Mouse (Mus musculus) frontal cortex, postnatal 10 days (tissue): ENCODE data around the gene Tmem72.

Experiments
- DNase-seq, 2 experiments: peaks; one replicate each; pipeline ENCODE4 v3.0.0; 2022; ENCODE audit warnings: low spot score in 2 of 2, mixed read lengths in 1 of 2

The Tmem72 gene

GRCm38 (mm10) chr6:116649811-116650210 is 66.9 kb downstream of the Tmem72 start:
- DNase-seq, result no peak

- no peak for DNase-seq
Observed at GRCm38 (mm10) chr6:116647763-116648162, 69.0 kb downstream of the Tmem72 start.

DNA sequence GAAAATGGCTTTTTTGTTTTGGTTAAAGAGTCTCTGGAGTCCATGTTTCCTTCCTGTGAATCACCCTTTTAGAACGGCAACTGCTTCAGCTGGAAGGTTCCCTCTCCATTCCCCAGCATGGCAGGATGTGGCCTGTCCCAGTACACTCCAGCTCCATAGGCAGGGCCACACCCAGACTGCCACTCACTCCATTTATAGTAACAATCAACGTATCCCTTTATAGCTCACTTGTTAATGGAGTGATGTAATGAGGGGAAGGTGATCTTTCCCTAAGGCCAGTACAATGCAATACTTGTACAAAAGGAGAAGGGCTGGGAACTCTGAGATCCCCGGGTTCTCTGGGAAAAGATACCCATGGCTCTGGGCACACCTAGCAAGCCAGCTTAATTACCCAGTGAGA is 72.4 kb downstream of the Tmem72 start:
- DNase-seq, result no peak

DNA sequence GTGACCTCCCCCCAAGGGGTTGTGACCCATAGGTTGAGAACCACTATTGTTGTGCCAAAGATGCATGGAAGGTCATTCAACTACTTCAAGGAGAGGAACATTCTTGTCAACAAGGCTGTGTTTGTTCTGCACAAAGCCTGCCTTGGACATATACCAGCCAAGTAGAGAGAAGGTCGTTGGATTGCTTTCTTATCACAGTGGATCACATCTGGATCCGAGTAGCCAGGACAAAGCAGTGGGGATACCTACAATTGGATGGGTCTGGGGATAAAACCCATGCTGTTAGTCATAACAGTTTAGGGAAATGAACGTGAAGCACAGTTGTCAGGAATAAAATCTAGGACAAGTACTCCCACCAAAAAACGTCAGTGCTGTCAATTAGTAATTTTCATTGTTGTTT is 72.8 kb downstream of the Tmem72 start:
- DNase-seq, result no peak

DNA sequence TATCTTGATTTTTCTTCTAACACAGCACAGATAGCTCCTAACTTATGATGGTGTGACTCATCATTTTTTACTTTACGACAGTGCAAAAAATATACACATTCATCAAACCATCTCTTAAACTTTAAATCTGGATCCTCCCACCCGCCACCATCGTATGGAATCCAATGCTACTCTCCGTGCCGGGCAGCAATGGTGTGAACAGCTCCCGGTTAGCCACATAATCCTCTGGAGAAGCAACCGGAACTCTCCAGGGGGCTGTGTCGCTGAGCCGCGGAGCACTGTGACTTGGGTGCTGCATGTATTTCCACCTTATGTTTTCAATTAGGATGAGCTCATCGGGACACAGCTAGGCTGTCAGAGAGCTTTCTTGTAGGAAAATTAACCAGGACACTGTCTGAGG is 73.8 kb downstream of the Tmem72 start:
- no peak for DNase-seq

DNA sequence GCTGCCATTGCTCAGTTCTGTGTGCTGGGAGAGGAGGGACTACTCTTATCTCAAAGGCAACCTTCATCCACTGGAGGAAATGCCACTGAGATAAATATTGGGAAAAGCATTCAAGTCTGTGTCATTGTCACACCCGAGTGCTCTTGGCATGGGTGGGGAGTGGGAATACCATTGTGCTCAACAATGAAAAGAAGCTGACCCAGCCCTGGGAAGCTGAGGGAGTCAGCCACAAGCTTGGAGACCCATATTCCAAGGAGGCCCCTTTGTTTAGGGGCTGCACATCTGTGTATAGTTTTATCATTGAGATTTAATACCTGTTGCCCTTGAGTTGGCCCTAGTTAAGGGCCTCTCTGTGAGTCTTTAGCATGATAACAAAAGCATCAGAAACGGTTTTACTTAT is 77.0 kb downstream of the Tmem72 start:
- DNase-seq, result no peak

DNA sequence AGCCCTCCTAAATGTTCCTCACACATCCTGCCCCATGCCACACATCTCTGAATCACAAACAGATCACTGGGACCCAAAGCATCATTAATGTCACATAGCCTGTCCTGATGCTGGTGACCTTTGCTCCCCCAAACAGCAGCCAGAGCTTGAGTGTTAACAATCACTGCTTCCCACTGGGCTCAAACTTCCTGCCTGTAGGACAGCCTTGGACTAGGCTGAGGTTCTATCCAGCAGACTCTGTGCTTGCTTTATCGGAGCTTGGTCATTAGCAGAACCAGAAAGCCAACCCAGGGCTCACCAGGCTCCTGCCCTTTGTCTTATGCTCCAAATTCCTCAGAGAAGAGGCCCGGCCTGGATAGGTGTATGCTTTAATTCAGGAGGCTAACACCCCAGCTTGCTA is 77.8 kb downstream of the Tmem72 start:
- DNase-seq, result no peak

DNA sequence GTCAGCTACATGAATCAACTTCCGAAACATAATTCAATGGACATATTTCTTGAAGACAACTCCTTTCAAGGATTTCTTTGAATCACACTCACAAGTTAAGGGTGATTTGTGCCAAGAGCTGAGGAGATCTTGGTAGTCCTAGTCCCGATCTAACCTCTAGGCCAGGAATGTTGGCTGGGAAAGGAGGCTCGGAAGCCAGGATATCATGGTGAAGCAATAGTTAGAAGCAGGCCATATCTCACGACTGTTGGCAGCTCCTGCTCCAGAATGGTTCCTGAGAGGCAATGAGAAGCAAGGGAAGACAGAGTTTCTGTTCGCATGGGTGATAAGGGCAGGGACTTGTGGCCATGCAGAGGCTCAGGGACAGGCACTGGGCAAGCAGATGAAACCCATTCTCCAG is 79.2 kb downstream of the Tmem72 start:
- DNase-seq, result no peak

DNA sequence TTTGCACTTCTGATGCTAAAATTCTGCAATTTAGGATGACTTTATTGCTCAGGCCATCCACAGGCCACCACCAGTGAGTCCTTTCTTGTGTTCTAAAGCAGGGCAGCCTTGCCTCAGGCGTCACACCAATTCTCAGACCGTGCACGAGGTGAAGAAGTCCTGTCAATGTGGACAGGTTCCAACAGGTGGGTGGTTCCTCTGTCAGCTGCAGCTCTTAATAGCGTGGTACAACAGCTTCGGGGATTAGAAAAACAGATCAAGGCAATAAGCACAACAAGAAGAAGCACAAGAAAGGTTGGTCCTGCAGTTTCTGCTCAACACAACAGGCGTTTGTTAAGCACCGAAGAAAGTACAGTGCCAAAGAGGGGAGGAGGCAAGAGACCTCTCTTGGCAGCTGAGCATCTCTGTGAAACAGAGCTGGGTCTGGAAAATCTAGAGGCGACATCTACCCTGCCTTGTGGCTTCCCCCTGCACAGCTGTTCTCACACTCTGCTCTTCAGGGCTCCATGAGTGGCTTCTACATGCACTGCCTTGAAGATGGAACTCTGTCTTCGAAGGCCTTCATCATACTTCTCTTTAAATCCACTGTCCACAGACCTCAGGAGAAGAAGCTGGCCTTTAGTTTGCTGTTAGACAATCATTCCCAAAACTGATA is 80.0 kb downstream of the Tmem72 start:
- DNase-seq, result no peak

DNA sequence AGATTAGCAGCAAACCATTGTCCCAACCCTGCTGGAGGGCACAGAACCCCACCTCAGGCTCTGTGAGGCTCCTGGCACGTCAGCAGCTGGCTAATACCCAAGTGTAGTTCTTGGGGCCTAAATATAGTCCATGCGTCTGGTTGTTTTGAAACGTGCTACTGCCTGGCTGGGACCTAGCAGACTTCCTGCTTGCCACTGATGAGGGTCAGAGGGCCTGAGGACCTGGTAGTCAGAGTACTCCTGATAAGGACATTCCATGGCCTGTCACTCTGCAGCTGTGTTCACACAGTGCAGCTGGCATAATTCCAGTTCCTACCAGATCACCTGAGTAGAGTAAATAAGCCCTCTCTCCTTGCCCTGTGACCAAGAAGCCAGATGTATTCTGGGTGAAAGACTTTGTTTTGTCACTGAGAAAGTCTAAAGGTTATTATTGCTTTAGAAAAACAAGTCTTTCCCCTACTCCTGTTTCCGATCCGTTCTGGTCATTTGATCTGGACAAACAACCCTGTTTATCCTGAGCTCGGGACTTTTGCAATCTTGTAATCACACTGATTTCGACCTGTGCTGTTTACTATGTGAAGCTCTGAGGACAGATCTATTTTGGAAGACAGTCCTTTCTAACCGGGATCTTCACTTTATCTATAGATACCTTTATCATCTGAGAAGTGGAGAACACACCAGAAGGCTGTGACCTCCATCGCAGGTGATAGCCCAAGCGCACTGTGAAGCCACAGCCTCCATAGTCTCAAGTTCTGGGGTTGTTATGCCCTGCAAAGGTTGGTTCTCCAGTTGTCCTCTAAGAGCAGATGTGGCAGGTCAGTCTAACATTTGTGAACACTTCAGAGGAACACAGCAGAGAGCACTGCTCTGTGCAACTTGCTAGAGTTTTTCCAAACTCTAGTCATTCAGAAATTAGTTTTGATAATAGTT is 81.2 kb downstream of the Tmem72 start:
- no peak for DNase-seq

DNA sequence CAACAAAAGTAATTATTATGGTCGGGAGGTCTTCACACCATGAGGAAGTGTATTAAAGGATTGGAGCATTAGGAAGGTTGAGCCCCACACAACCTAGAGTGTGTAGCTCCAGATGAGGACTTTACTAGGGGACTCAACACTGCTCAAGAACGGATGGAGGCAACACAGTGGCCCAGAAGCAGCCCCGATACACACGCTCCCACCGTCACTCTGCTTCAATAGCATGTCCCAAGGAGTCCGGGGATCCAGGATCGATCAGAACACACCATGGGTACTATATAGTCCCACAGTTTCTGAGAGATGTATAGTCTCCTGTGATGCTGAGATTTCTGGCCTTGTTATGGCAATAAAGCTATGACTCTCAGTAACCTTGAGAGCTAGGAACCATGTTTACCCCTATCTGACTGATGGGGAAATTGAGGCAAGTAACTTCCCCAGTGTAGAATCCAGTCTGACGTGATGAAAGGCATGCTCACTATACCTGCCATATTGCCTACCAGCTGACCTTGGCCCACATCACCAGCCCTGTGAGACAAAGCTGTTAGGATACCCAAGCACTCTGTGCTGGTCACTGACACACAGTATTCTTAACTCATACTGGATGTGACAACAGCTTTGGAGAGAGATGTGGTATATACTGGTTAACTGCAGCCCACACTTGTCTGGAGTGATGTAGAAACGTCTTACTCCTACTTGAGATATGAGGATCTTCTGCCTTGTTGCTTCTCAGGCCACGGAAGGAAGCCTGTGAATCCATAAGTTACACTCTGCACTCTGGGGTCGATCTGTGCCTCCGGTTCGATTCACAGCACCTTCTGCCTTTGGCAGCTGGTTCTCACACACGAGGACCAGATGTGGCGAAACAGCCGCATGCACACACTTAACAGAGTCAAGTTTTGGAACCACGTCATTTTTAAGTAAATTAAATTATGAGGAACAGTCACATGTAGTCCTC is 82.7 kb downstream of the Tmem72 start:
- no peak for DNase-seq

GRCm38 (mm10) chr6:116632129-116632528 is 84.6 kb downstream of the Tmem72 start:
- DNase-seq, result peak in 1 of 2 experiments; percentile 57

DNA sequence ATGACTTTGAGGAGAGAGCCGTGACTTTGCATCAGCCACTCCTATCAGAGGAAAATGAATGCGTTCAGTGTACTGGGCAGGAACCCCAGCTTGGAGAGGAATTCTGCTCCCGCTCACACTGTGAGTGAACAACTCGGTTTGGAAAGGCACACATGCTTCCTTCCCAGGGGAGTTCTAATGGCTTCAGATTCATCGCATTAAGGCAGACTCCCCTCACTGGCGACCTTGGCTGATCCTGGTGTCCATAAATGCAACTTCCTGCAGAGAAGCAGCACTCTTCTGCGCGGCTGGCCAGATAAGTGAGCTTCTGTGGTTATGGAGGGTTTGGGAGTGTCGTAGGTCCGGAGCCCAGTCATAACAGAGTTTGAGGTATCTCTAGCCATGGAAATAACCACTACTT is 86.9 kb downstream of the Tmem72 start:
- no peak for DNase-seq
